Mouse (Mus musculus) embryo, embryonic 10 days (tissue): ENCODE measurements at regions not wholly inside any gene's neighbourhood (a gene's known extent, or its start where the extent isn't known, plus 50 kb on each side); places are given as distances from the start of the nearest gene placed in this dataset.
A peak's percentile ranks its signal among the peaks of the same experiment; 100 is the strongest.

Experiments used
- DNase-seq: peaks from one replicate; pipeline ENCODE4 v3.0.0-alpha.2; 2015; ENCODE audit warnings: low spot score

DNA sequence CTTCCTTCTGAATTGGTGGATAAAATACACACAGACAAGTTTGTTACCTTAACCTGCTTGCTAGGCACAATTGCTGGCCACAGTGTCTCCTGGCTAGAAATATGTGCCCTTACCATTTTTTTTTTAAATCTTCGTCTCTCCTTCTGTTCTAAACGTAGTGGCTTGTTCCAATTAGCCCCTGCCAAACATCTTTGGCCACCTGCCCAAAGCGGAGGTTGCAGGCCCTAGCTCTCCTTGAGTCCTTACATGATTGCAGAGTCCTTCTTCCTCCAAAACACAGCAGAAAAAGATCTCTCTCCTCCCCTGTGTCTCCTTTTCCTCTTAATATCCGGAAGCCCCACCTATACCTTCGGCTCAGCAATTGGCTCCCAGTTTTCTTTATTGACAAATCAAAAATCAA lies 986.8 kb downstream of the Robo2 start:
- DNase-seq, result no peak

DNA sequence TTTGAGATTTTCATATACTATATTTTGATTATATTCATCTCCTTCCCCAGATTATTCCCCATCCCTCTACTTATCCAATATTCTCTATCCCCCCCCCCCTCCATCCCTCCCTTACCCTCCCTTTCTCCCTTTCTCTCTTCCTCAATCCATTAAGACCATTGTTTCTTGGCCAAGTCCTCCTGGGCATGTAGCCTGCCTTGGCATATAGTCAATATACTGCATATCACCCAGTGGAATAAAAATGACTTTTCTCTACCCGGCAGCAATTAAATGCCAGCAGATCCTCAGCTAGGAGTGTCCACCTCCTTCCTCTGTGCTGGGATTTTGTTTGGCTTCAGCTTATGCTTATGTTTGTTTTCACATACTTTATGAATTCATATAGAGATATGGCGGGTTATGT lies 987.3 kb downstream of the Robo2 start:
- DNase-seq, result no peak

DNA sequence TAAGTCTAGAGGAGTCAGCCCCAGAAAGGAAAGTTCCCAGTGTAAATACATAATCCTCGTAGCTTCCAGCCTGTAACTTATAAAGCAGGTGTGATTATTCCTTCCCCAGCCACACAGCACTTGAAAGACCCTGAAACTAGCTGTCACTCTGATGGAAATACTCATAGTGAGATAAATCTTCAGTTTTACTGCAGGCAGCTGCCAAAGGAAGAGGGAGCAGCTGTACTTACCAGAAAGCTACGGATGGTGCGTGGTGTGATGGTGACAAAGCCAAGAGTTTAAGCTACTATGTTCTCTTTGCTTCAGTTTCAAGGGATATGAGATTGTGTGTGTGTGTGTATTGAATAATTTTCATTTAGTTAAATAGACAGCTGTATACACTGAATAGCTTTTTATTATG lies 1007.1 kb downstream of the Robo2 start:
- DNase-seq, result no peak

DNA sequence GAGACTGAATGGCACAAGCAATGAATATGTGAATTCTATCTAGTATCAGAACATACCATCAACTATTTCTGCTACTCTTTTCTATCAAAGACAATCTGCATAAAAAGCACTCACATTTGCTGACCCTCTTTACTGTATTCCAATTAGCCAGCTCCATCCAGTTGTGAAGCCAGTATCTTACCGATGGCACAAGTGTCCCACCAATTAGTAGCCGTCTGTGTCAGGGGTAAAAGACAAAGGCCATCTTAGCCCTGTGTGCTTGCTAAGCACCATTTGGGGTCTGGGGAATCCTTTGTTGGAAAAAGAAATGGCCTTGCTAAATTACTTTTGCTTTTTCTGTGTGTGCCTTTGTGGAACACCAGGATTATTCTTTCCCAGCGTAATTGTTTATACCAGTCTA lies 1007.5 kb downstream of the Robo2 start:
- DNase-seq, result no peak

DNA sequence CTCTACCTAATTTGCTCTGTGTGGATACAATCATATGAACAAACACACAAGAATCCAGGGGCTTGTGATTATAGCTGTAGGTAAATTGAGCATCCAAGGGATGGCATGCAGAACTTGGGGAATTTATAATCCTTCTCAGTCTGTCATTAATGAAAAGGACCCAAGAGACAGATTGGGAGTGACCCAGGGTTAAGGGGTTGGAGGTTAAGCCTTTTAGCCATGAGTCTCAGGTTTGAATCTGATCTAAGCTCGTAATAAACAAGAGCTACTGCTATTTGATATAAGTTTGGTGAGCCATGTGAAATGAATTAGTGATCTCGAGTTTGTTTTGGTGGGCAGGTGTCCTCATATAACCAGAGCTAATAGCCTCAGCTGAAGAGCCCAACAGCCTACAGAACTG lies 1032.6 kb downstream of the Robo2 start:
- peak; percentile 27 for DNase-seq

DNA sequence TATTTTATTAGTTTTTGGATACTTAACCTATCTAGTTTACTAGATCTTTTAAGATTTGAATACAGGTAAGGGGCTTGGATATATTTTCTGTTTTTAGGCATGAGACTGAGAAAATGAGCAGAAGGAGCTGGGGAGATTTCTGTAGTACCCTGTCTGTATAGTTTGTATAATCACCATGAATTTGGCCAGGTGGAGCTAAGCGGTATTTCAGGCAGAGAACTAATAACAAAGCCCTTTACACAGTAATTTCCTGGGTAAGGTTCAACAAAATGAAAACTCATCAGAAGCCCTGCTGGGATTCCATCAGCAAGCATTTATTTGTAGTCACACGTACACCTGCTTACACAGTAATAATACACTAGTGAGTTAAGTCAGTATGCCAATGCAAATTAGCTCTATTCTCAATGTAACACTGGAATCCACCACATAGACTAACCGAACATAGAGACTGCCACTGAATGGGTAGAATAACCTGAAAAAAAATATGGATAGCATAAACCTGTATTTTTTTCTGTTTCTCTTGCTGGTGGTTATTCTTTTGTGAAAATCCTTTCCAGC lies 1036.9 kb downstream of the Robo2 start:
- DNase-seq, result no peak

DNA sequence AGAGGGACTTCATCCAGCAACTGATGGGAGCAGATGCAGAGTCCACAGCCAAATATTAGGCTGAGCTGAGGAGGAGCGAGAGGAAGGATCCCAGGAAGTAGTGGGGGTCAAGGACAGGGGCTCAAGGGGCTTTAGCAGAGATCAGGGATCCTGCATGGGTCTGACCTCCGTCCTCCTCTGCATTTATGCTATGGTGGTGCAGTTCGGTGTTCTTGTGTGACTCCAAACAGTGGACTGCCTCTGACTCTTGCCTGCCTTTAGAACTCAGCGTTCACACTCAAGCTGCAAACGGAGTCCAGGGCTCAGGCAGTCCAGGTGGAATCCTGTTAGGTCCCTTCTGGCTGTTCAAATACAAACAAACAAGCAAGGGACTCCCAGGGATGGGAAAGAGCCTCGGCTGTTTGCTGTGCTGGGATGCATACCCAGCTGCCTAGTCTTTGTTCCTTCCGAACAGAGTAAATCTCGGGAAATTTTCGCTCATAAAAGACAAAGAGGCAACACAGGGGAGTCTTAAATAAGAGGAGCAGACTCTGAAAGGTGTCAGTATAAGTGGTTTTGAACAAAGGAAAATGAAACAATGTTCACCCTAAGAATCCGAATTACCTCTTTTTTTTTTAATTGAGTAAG lies 1042.9 kb downstream of the Robo2 start:
- no peak for DNase-seq

DNA sequence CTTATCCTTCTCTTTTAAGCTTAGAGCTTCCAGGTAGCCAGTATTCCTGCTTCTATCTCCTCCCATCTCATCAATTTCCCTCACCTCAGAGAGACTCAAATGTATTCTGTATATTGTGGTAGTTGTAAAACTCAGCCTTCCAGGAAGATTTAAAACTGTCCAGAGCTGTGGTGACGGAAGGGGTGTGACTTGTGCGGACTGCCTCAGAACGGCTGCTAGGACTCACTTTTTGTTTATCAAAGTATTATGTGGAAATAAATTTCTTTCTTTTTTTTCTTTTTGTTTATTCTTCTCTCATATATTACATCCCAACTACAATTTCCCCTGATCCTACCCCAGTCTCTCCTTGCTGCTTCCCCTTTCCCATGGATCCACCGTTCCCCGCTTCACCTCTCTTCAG lies 1043.7 kb downstream of the Robo2 start:
- DNase-seq, result no peak

DNA sequence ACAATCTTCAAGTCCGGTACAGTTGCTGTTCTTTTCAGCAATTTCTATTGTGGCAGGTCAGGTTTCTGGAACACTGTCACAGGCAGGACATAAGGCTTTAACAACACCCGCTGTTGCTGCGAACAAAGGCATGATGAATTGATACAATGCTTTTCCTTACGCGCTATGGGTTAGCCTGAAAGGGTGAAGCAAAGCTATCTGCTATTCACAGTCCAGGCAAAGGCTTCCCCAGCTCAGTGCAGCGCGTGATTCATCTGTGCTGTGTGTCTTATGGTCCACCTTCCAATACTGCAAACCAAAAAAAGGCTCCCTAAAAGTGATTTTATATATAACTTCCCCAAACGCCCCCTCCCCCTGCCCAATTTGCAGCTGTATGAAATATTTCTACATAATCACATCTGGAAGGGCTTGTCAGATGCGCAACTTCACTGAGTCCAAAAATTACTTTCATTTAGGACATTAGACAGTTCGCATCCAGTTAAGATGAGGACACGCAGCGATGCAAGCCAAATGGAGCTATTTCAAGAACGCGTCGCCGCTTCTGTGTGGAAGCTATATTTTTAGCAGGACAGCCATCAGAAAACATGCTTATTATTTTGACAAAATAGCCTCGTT lies 1044.3 kb downstream of the Robo2 start:
- DNase-seq, result peak; percentile 56

DNA sequence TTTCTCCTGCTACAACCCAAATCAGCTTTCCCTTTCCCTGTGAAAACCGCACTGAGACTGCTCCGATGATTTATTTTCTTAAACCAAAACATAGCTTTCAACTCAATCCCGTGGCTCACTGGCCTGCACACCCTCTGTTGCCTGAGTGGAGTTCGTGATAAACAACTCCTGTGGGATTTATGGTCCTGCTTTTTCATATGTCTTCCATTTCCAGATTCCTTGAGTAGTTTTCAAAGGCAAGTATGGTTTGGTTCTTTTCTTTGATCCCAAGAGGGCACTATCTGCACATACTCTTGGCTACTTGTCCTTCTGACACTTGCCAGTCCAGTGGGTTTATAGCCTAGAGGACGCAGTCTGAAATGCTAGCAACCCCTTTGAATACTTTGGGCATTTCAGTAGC lies 1042.6 kb downstream of the Robo1 start:
- DNase-seq, result peak; percentile 45

DNA sequence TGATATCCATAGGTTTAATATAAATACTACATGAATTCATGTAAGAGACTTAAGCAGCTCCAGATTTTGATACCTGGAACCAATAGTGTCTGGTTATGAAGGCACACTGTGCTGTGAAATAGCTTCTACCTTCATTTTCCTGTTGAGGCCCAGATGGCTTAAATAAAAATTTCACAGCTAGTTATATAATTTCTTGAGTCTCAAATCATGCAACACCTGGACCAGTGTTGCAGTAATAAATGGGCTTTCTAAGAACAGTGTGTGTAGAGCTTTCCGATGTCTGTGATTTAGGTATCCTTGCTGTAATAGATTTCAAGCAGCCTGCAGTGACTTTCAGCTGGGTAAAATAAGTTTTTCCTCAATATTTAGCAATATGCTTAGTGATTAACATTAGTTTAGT lies 1035.8 kb downstream of the Robo1 start:
- DNase-seq, result no peak

DNA sequence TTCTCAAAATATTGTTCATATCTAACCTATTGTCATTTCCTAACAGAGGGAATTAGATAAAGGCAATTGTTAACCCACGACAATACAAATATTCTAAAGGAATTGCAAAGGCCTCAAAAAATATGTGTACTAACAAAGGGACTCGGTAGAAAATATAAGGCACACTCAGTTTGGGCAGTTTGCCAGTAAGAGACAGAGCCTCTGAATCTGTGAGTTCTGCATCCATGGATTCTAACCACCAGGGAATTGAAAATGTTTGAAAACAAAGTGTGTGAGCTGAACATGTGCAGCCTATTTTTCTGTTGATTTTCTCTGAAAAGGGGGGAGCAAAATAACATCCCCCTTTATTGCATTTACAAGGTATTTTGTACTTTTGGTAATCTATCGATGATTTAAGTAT lies 1035.4 kb downstream of the Robo1 start:
- DNase-seq, result no peak

DNA sequence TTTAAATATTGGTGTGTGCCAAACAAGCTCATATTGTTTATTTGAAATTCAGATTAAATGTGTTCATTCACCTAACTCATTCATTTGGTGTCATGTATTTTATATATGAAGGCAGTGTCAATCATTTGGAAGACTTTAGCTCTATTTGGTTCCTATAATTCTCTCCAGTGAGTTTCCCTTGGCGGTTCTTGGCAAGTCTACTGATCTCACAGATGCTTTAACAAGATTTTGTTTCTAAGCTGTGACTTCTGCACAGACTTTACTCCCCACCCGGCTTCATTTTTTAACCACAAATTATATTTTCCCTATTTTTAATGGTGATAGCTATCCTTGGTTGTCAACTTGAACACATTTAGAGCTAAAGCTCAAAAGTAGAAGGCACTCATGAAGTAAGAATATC lies 1009.5 kb downstream of the Robo1 start:
- DNase-seq, result no peak

DNA sequence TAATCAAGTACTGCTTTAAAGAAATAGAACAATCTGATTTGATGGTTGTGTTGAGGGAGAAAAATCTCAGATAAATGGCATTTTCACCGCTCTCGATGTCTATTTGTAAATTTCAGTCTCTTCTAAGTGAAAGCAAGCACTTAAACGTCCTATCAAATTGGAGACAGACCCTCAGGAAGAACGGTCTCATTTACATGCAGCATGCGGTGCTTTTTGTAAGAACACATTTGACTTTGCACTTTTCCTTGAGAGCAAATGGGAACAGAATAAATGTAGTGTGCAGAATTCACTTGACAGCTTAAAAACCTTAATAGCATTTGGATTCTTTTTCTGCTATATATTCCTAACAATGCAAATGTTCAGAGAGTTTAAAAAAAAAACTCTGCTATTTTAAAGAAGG lies 1002.0 kb downstream of the Robo1 start:
- no peak for DNase-seq

DNA sequence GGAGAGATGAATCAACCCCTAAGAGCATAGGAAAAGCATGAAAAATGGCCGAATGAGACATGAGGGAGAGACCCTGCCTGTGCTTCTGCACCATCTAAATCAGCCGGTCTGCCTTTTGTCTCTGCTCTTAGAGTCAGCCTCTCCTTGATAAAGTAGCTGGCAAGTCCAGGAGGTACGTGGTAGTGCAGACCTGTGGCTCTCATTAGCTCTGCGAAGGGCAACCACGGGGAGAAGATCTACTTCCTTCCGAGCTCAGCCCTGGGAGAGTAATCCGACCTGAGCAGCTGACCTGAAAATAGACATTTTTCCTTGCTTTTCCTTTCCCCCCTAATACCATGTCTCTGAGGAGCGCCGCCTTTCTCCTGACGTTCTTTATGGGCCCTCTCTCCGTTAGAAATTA lies 971.8 kb downstream of the Robo1 start:
- DNase-seq, result peak; percentile 29

DNA sequence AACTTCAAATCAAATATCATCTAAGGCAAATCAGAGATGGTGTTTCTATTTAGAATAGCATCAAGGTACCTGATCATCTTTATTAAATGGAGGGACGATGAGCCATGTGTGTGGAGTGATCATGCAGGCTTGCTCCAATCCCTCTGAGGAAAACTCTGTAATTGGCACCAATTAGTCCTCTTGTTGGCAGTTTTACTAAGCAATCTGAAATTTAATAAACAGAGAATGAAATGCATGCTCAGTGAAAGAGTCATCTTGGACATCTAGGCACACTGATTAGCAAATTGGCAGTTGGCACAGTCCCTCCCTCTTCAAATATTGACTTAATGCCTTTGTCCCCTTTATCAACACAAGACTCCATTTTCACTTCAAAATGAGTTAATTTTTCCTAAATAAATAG lies 951.6 kb downstream of the Robo1 start:
- no peak for DNase-seq

DNA sequence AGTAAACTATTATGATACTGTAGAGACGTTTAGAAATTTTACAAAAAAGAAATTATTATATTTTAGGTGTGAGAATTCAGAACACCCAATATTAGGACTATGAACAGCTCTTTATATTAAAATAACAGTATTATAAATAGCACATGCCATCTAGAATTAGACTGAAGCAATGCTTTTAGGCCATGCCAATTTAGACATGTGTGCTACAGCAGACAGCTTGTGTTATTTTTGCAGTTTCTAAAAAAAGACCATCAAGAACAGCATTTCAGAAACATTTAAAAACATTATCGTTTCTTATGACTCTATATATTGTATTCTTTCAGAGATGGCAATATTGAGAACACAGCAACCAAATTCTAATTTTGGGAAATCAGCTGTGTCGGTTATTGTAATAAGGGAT lies 951.2 kb downstream of the Robo1 start:
- no peak for DNase-seq

DNA sequence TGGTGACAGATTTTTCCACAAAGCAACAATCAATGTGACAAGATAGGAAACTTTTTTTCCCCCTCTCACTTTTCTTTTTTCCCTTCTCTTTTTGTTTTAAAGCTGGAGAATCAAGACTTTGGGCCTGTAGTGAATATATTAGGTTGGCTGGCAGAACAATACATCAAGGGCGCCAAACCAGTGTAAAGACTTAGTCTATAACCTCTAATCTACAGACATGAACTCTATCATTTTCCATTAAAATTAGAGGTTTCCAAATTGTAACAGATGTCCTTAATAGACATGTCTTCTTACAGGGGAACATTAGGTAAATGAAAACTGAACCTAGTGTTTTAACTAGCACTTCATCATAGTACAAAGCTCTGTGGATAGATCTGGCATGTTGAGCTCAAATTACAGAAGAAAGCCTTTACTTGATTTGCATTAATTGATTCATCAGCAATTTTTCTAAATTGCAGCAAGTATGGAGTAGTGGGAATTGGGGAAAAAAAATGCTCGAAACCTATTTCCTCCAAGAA lies 937.0 kb downstream of the Robo1 start:
- no peak for DNase-seq

DNA sequence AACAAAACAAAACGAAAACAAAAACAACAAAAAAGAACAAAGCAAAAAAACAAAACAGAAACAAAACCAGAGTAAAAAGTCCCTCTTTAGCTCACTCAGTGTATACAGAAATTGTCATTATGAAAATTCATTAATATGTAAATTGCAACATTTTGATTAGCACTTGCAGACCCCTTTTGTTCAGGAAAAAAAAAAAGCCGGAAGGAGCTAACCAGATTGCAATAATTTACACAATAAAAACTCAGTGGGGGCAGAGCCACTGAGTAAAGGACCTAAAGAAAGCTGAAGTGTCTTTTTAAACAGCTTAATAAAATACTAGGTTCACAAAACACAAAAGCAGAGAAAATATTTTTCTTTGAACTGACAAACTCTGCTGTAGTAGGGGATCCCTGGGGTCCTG lies 922.5 kb downstream of the Robo1 start:
- no peak for DNase-seq

DNA sequence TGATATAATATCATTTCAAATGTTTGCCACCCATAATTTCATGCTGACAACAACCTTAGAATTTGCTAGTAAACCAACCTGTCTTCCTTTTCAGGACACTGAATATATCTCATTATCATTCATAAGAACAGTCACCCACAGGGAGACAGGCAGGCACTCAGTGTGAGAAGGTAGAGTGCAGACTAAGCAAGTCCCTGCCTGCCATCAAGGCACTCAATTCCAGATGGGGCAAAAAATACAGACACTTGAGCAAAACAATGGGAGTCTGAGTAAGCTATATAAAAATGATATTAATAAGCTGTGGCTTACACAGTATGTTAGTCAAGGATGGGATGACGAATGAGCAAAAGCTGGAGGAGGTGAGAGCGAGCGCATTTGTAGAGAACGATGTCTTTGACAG lies 909.4 kb downstream of the Robo1 start:
- DNase-seq, result no peak

DNA sequence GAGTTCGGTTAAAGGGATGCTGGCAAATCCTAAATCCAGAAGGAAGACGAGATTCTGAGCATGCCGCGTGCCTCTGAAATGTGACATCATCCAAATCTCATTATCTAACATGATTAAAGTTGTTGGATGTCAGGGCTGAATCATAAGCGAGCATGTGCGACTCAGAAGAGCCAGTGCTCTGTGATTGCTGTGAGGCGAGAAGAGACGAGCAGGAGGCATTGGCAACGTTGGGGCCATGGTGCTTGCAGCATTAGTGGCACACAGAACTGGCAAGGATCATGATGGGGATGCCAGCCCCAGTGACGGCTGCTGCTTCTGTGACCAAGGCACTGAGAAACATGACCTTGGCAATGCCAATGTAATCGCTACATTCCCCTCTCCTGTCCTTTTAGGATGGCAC lies 895.4 kb downstream of the Robo1 start:
- no peak for DNase-seq

DNA sequence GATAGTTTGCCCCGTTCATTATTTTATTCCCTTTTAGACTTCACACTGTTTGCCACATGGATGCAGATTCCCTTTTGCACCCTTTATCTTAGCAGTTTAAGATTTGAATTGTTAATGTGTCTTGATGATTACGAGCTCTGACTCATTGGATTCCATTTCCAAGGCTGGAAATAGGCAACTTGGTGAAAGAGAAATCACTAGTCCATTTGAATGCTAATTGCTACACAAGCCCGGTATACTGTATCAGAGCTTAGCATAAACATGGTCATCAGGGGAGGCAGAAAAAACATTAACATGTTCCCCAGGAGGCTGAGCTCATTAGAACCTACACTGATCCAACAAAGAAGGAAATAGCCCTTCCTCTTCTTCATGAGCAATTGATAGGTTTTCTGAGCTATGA lies 892.9 kb downstream of the Robo1 start:
- no peak for DNase-seq

DNA sequence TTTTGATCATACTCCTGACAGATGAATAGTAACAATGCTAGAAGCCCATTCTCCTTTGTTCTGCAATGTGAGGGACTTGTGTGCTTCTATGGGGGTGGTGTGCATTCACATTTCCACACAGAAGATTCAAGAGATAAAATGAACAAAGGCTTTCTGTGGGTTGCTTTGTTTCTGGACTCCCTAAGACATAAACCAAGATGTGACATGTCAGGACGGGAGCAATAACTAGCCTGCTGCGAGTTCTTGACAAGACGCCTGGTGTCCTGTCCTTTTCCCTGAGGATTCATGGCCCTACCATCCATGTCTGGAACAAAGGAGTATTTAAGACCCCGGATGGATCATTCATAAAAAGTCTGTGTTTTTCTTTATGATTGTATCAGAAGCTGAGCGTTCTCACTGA lies 874.7 kb downstream of the Robo1 start:
- no peak for DNase-seq

DNA sequence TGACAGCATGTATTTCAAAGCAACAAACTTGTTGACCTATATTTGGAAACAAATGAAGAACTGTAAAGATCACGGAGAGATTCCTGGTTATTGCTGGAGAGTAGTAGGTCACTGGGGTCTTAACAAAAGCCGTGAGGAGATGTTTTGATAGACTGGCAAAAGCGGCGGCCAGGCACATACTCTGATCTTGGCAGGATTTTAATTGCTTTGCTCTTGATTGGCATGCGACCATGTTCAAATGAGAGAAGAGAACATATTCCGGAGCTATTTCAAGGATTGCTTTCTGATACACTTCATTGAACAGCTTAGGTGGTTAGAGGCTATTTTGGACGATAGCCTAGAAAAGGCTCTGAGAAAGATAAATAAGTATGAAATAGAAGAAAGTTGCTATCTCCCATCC lies 874.2 kb downstream of the Robo1 start:
- DNase-seq, result no peak
